Mouse (Mus musculus) neural tube, embryonic 11.5 days (tissue): ENCODE data around the gene Gm27029. TPM values are rescaled to one million over a fixed set of nuclear protein-coding genes. Genes with fewer than 3 reads are reported as not detected.
"Not testable (repeated sequence)": the region's sequence is repeated elsewhere in the genome, so short reads cannot be mapped to it uniquely, and the experiment has no call there.

Experiments used
- ATAC-seq: fragments of 200-750 bp; cut with Nextera tagmentation; 2 replicates; pipeline ENCODE4 v1.8.0; 2017; ENCODE audit warnings: moderate number of reproducible peaks, mild to moderate bottlenecking, moderate TSS enrichment, moderate library complexity; ENCODE audit not compliant: insufficient read depth, low FRiP score, low TSS enrichment
- DNase-seq: peaks from one replicate; pipeline ENCODE4 v3.0.0-alpha.2; 2015; ENCODE audit warnings: low spot score
- H3K27ac ChIP-seq: fragments of 300-500 bp; sonication (generic); 2 replicates; pipeline ENCODE4 v1.5.1; 2014; ENCODE audit warnings: low read depth, mild to moderate bottlenecking, low read length
- H3K27me3 ChIP-seq: fragments of 300-500 bp; sonication (generic); 2 replicates; pipeline ENCODE4 v1.6.1; 2014; ENCODE audit warnings: mild to moderate bottlenecking, low read length, mixed read lengths; ENCODE audit not compliant: control insufficient read depth, insufficient read depth
- H3K36me3 ChIP-seq: fragments of 300-500 bp; sonication (generic); 2 replicates; pipeline ENCODE4 v1.6.1; 2014; ENCODE audit warnings: mild to moderate bottlenecking, low read length, moderate library complexity, mixed read lengths; ENCODE audit not compliant: control insufficient read depth, insufficient read depth
- H3K4me1 ChIP-seq: fragments of 300-500 bp; sonication (generic); 2 replicates; pipeline ENCODE4 v1.6.1; 2014; ENCODE audit warnings: low read length, mixed read lengths; ENCODE audit not compliant: control insufficient read depth, insufficient read depth
- H3K4me2 ChIP-seq: fragments of 300-500 bp; sonication (generic); 2 replicates; pipeline ENCODE4 v1.6.1; 2014; ENCODE audit warnings: low read depth, mild to moderate bottlenecking, moderate library complexity
- H3K4me3 ChIP-seq: fragments of 300-500 bp; sonication (generic); 2 replicates; pipeline ENCODE4 v1.5.1; 2014; ENCODE audit warnings: low read depth, low read length
- H3K9ac ChIP-seq: fragments of 300-500 bp; sonication (generic); 2 replicates; pipeline ENCODE4 v1.6.1; 2014; ENCODE audit warnings: mild to moderate bottlenecking, low read length
- H3K9me3 ChIP-seq: fragments of 300-500 bp; sonication (generic); 2 replicates; pipeline ENCODE4 v1.6.1; 2016; ENCODE audit warnings: low read length; ENCODE audit not compliant: control insufficient read depth
- WGBS: fragments of 180-500 bp; shearing (Covaris S2); extraction: QIAGEN DNeasy Blood & Tissue Kit; methylation state at CpG from one replicate; pipeline ENCODE4 v1.1.7; 2014; 5-methylcytosine and 5-hydroxymethylcytosine counted together
- polyA plus RNA-seq: library from polyadenylated mRNA; unstranded; fragments of >200 nt; fragmentation: Nextera tagmentation; extraction: Ambion mirVana; gene quantifications from 2 replicates; pipeline ENCODE4 v1.2.1, GENCODE M21; 2014

The Gm27029 gene
- polyA plus RNA-seq, 1 experiment from 2014 or later, result 12.5 TPM

- H3K4me3 ChIP-seq, result no peak overlapping the region
- H3K9ac ChIP-seq, result no peak overlapping the region
- H3K4me2 ChIP-seq, result no peak overlapping the region
- no peak for DNase-seq
- no peaks in the 10 kb centered on the region for H3K4me1 ChIP-seq
- no peaks in the 10 kb centered on the region for H3K9me3 ChIP-seq
- no peaks in the 10 kb centered on the region for H3K27me3 ChIP-seq
- no peak for ATAC-seq
- H3K36me3 ChIP-seq, result no peaks in the 10 kb centered on the region
- WGBS, result 84% methylated on average over 6 of the region's 6 CpGs
- no peak overlapping the region for H3K27ac ChIP-seq
These were observed 45.7 kb downstream of the Gm27029 start for GRCm38 (mm10) chr11:101378926-101379325.

GRCm38 (mm10) chr11:101378196-101378595, 46.4 kb downstream of the Gm27029 start:
- H3K4me1 ChIP-seq, H3K9ac ChIP-seq, H3K36me3 ChIP-seq, H3K4me3 ChIP-seq, ATAC-seq, H3K9me3 ChIP-seq, H3K4me2 ChIP-seq, H3K27ac ChIP-seq, H3K27me3 ChIP-seq, DNase-seq: not testable (repeated sequence)
- WGBS, result 92% methylated on average over 8 of the region's 8 CpGs

- no peaks in the 10 kb centered on the region for H3K4me1 ChIP-seq
These were observed 50.1 kb downstream of the Gm27029 start for GRCm38 (mm10) chr11:101374421-101374938.

GRCm38 (mm10) chr11:101370141-101370540, 54.5 kb downstream of the Gm27029 start:
- Histone ChIP-seq H3K27ac (no peak overlapping the region), H3K9ac (no peak overlapping the region), H3K4me1 (no peaks in the 10 kb centered on the region), H3K36me3 (no peaks in the 10 kb centered on the region), H3K9me3 (no peaks in the 10 kb centered on the region), H3K27me3 (no peaks in the 10 kb centered on the region), H3K4me3 (no peak overlapping the region), H3K4me2 (no peak overlapping the region)
- DNase-seq, result no peak
- ATAC-seq, result no peak
- WGBS, result 85% methylated on average over 5 of the region's 5 CpGs

More at GRCm38 (mm10) chr11:101374421-101374938, 50.1 kb downstream of the Gm27029 start:
- no peak overlapping the region for H3K4me2 ChIP-seq
- ATAC-seq (no peak), DNase-seq (no peak)
- no peaks in the 10 kb centered on the region for H3K36me3 ChIP-seq
- no peak overlapping the region for H3K27ac ChIP-seq
- no peak overlapping the region for H3K9ac ChIP-seq
- no peak overlapping the region for H3K4me3 ChIP-seq
- no peaks in the 10 kb centered on the region for H3K27me3 ChIP-seq
- no peaks in the 10 kb centered on the region for H3K9me3 ChIP-seq
- WGBS, result 71% methylated on average over 7 of the region's 7 CpGs

GRCm38 (mm10) chr11:101367326-101367935, 57.2 kb downstream of the Gm27029 start, which contains the start of gene G6pc:
TSS of gene G6pc (plus strand) at chr11:101367561.
- no peaks in the 10 kb centered on the region for H3K36me3 ChIP-seq
- no peak within 1 kb of the TSS for H3K27ac ChIP-seq
- no peak within 1 kb of the TSS for H3K4me3 ChIP-seq
- DNase-seq, result no peak
- H3K4me2 ChIP-seq, result no peak within 1 kb of the TSS
- ATAC-seq, result no peak
- WGBS, result 84% methylated on average over 8 of the region's 8 CpGs
- H3K4me1 ChIP-seq, result no peaks in the 10 kb centered on the region
- H3K27me3 ChIP-seq, result no peaks in the 10 kb centered on the region
- no peaks in the 10 kb centered on the region for H3K9me3 ChIP-seq
- H3K9ac ChIP-seq, result no peak within 1 kb of the TSS

- no peaks in the 10 kb centered on the region for H3K4me1 ChIP-seq
- 79% methylated on average over 5 of the region's 5 CpGs for WGBS
- H3K4me2 ChIP-seq, result no peak overlapping the region
- H3K36me3 ChIP-seq, result no peaks in the 10 kb centered on the region
- H3K9me3 ChIP-seq, result no peaks in the 10 kb centered on the region
- no peak overlapping the region for H3K27ac ChIP-seq
- DNase-seq, result no peak
- H3K27me3 ChIP-seq, result no peaks in the 10 kb centered on the region
- H3K9ac ChIP-seq, result no peak overlapping the region
- no peak for ATAC-seq
- no peak overlapping the region for H3K4me3 ChIP-seq
These were observed 60.1 kb downstream of the Gm27029 start for GRCm38 (mm10) chr11:101364531-101364931.

- ATAC-seq, result no peak
These were observed 63.9 kb downstream of the Gm27029 start for GRCm38 (mm10) chr11:101360651-101361113.

GRCm38 (mm10) chr11:101359776-101360175, 64.8 kb downstream of the Gm27029 start:
- Histone ChIP-seq H3K27ac (no peak overlapping the region), H3K4me2 (no peak overlapping the region), H3K27me3 (no peaks in the 10 kb centered on the region), H3K9me3 (no peaks in the 10 kb centered on the region), H3K36me3 (no peaks in the 10 kb centered on the region), H3K4me3 (no peak overlapping the region), H3K4me1 (no peaks in the 10 kb centered on the region), H3K9ac (no peak overlapping the region)
- DNase-seq (no peak), ATAC-seq (no peak)
- 79% methylated on average over 9 of the region's 9 CpGs for WGBS

More at GRCm38 (mm10) chr11:101360651-101361113, 63.9 kb downstream of the Gm27029 start:
- H3K9me3 ChIP-seq, result no peaks in the 10 kb centered on the region
- no peaks in the 10 kb centered on the region for H3K27me3 ChIP-seq
- H3K4me1 ChIP-seq, result no peaks in the 10 kb centered on the region
- DNase-seq, result no peak
- WGBS, result 68% methylated on average over 3 of the region's 3 CpGs
- H3K9ac ChIP-seq, result no peak overlapping the region
- H3K27ac ChIP-seq, result no peak overlapping the region
- H3K36me3 ChIP-seq, result no peaks in the 10 kb centered on the region
- H3K4me3 ChIP-seq, result no peak overlapping the region
- no peak overlapping the region for H3K4me2 ChIP-seq
